Mouse (Mus musculus): Measurements from ENCODE around the gene Lrrc59.

The Lrrc59 gene

DNA sequence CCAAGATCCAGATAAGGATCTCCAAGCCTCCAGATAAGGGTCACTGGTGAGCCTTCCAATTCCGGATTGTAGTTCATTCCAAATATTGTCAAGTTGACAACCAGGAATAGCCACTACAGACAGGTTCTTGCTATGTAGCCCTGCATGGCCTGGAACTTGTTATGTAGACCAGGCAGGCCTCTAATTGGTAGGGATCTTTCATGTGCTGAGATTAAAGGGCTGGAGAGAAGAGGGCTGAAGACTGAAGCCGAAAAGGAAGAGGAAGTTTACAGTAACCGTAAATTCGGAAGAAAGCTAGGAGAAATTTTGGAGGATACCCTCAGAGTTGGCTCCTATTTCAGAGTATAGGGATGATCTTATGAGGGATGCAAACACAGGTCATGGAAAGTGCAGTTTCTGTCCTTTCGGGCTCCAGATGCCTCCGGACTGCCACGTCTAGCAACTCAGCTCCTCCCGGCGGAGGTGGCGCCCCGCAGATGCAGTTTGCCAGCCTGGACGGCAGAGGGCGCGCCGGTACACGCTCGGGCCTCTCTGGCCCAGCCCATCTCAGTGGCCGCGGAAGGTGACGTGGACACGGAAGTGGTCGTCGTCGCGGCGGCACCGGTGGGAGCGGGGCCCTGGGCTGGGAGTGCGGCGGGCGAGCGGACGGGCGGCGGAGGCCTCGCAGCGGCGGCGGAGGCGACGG, at the start of gene Lrrc59:
Gene Lrrc59, plus strand, starts transcription at position 569 of the 685 bp plus-strand sequence.
- peak; percentile 97 to 98 for DNase-seq

DNA sequence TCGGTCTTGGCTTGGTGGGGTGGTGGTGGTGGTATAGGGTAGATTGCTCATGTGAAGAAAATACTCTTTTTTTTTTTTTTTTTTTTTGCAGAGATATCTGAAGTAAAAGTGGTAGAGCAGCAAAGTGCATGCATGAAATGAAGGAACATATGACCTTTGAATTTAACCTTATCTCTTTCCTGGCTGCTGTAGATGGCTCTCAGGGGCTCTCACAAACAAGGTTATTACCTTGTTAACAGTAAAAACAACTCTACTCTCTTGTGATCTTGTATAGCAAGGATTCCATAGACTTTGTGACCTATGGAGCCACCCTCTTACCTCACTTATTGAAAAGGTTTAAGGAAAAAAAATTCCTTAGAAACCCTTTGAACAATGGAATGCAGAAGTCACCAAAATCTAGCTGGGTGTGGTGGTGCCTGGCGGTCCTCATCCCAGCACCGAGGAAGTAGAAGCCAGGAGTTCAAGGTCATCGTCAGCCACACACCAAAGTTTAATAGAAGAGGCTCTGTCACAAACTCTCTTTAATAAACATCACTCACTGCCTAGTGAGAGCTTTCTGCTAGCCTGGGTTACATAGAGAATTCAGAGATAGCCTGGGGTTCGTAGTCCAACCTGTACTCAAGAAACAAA, 49.3 kb upstream of the Lrrc59 start:
- DNase-seq = no peak

DNA sequence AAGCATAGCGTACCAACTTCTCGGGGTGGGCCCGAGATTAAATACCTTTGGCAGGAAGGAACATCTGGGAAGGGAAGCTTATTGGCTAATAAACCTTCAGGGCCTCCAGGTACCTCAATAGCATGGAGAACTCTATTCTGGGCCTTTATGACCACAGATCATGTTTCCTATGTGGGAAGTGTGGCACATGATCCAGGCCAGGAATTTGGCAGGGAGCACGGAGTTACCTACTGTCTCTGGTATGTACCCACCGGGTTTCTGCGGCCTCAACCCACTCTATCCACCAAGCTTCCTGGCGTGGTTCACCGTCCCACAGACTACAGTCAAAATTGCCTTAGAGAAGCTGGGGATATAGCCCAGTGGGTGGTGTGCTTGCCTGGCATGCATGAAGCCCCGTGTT, 44.5 kb upstream of the Lrrc59 start:
- DNase-seq = no peak

DNA sequence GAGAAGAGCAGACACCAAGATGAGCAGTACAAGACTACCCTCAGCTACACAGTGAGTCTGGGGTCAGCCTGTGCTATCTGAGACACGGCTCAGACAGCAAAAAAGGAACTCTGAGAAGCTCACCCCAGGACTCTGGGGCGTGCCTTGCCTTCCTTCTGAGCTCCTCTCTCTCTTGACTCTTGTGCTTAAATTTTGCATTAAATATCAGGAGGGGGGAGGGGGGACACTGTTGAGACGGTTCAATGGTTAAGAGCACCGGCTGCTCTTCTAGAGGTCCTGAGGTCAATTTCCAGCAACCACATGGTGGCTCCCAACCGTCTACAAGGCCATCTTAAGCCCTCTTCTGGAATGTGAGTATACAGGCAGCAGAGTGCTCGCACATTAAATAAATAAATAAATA, 42.1 kb upstream of the Lrrc59 start:
- DNase-seq = no peak

DNA sequence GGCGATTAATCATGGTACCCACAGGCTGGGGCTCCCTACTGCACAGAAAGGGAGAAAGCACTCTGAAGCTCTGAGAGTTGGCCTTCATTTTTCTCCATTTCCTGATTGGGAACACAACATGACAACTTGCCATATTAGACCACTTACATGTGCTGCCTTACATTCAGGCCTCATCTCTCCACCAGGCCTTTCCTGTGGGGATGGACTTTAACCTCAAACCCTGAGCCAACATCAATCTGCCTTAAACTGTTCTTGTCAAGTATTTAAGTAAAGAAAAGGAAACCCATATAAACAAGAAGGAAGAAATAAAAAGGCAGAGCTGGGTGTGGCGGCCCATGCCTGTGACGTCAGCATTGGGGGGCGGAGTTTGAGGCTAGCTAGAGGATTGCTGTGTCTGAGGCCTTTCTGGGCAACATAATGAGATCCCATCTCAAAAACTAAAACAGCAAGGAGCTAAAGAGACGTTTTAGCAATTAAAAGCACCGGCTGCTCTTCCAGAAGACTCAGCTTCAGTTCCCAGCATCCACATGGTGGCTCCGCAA, 33.2 kb upstream of the Lrrc59 start:
- DNase-seq = no peak

DNA sequence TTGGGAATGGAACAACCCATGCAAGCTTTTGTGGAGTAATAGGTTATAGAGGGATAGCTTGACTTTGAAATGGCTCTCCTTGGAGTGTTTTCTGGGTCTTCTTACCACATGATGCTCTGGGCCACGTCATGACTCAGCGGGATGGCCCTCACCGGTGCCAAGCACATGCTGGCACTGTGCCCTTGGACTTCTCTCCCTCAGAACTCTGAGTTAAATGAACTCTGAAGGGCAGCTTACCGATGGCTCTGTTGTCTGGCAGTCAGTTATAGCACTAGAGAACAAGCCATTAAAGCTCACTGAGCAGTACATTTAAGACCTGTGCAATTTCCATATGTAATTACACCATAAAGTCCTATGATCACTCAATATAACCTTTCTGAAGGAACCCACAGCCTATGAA, 32.2 kb upstream of the Lrrc59 start:
- DNase-seq = peak; percentile 54 to 56

DNA sequence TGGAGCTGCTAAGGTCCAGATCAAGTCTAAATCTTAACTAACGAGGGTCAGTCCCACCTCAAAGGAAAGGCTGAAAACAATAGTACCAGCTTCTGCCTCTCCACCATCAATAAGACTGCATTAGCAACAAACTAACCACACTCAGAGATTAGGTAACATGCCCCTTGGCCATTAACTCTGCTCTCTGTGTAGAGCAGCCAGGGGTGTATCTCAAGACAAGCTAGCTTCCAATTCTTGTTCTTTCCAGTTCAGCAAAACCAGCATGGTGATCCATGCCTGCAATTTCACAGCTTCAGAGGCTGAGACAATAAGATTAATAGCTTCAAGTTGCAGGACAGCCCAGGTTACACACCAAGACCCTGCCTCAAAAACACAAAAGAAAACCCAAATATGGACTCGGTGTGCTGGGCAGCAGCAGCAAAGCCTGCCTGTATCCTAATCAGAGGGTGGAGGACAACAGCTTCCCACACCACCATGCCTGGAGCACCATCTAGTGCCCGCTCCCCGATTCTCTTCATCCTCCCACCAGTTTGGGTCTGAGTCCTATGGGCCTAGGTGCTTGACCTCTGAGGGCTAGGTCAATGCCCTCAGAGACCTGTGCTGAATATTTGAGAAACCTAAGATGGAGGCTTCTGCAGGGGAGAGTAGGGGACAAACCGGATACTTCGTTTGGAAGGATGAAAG, 31.0 kb upstream of the Lrrc59 start:
- DNase-seq = no peak

DNA sequence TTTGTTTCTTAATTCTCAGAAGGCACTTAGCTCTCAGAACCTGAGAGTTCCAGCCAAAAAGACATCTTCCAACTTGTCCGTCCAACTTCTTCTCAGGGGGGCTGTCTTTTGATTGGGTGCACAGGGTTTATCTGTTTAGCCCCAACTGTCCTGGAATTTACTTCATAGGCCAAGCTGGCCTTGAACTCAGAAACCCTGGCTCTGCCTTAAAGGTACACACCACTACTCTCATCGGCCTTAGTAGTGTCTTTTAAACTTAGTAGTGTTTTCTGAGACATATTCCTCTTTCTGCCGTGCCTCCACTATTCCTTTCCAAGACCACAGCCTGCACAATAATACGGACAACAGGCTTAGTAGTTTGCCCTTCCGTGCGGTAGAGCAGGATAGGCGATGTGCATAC, 29.1 kb upstream of the Lrrc59 start:
- DNase-seq = no peak

DNA sequence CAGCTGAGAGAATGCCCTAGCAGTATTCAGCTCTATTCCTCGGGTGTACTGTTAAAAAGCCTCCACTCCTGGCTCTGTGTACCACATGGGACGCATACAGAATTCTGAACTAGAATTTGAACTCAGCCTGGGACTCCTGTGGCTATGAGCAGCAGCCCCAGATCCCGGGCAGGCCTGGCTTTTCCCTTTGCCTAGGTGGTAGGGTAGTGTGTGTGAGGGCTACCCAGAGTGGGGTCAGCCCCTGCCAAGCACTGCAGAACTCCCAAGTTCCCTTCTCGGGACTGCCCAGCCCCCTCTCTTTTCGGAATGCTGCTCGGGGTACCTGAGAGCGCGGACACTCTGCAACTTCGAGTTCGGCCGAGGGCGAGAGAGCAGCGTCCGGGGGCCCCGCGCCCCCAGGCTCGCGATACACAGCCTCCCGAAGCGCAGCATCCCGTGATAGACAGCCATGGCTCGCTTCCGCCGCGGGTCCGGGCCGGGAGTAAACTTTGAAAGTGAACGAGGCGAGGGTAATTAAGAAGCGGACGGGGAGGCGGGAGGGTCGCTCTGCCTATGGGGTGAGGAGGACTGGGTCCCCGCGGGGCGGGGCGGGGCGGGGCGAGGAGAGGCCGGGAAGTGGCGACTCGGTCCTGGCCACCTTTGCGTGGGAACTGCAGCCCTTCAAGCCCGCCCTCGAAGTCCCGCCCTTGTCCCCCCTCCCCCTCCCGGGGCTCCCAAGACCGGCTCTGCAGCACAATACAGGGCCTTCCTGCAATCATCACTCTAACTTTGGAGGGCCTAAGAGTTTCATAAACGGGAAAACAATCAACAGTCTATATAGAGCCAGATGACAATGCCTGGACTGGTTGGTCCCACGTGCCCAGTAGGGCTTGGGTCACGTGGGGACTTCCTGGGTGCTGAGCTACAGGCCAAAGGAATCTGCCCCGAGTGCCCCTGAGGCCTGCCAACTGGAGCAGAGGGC, 28.0 kb upstream of the Lrrc59 start, which contains the start of gene Acsf2:
Gene Acsf2, minus strand, starts transcription at position 551 of the 961 bp plus-strand sequence.
- peak; percentile 63 to 77 for DNase-seq

DNA sequence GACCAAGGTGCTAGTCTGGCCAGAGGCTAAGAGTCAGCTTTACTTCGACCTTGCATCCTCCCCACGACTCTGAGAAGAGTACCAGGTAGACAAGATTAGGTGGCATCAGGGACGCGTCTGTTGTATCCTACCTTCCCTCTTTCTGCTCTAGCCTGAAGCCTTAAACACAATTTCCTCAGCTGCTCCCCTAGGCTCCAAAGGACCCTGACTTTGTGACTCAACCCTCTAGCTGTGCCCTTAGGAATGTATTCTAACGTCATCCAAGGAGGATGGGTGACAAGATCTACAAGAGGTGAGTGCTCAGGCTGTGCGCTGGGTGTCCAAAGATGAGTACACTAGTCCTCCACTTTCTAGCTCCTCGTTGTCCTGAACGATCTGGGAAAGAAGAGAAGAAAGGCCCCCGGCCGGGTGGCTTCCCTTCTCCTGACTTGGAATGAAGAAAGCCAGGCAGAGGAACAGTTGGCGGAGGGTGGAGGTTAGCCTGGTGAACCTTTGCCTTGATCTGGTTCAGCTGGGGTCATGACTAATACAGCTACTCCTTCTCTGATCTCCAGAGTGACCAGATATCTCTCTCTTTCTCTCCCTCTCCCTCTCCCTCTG, 27.1 kb upstream of the Lrrc59 start:
- DNase-seq = no peak

DNA sequence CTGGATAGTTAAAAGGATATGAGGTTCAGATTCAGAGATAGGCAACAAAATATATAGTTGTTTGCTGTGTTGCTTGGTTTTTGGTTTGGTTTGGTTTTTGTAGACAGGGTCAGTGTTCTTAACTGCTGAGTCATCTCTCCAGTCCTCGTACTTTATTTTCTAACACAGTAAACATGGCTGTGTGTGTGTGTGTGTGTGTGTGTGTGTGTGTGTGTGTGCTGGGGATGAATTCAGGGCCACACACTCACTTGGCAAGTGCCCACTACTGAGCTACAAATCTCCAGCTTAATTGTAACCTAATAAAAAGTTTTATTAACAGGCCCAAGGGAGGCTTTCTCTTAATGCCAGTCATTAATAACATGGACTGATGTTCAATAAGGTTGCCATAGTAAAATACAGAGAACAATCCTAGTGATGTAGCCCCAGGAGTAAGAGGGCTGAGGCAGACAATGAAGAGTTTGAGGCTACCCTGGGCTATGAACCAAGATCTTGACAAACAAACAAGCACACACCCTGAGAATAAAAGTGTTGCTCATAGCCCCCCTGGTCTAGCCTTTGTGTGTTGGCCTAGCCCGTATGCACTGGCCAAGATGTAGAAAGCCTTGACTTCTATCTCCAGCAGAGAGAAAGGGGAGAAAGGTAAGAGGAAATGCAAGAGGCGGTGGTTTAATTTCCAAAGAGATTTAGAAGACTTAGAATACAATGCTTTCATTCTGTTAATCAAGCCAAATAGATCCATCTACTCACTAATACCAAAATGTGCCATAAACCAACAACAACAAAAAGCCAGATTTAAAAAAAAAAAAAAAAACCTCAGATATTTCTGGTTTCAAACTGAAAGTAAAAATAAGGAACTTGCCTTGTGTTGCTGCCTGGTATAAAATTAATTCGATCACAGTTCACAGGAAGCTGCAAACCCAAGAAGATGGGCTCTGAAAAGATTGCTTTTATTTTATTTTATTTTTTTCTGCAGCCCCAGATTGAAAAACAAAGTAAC, 18.5 kb upstream of the Lrrc59 start:
- DNase-seq = no peak

DNA sequence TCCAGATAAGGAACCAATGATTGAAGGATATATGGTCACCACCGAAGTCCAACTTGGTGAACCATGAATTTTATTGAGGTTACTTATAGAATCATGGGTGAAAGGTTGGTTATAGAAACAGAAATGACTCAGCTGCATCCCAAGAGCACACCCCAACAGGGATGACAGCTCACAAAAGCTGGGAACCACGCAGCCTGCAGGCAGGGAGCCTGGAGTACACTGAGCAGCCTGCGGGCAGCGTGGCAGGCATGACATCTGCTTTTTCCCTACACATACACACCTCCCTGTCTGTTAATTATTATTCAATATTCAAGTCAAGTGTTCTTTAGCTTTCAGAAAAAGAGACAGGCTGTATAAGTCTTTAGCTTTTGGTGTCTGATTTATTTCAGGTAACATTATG, 15.0 kb upstream of the Lrrc59 start:
- DNase-seq = no peak

DNA sequence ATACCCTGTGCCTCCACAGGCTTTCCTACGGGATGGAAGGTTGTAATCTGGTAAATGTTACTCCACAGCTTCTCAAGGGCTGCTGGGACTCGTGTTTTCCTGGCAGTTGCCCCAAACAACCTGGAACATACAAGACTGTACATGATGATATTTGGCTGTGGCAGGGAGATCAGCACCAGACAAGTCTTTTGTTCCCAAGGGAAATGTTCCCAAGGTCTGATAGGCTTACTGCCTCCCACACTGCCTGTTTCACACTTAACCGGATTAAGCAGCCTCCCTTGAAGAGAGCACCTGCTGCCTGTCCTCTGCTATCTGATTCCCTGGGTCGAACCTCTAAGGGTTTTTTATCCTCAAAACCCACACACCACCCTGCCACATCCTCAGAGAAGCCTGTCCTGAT, 14.1 kb upstream of the Lrrc59 start:
- DNase-seq = no peak

DNA sequence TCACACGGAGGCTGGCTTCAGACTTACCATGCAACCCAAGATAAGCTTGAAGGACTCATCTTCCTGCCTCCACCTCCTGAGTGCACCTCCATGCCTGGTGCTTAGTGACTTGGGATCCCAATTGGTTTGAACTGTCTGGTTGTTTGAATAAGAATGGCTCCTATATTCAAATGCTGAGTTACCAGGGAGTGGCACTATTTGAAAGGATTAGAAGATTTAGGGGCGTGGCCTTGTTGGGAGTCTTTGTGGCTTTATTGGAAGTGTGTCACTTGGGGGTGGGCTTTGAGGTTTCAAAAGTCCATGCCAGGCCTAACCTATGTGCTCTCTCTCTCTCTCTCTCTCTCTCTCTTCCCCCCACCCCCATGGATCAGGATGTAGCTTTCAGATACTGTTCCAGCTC, 11.9 kb upstream of the Lrrc59 start:
- DNase-seq = no peak

DNA sequence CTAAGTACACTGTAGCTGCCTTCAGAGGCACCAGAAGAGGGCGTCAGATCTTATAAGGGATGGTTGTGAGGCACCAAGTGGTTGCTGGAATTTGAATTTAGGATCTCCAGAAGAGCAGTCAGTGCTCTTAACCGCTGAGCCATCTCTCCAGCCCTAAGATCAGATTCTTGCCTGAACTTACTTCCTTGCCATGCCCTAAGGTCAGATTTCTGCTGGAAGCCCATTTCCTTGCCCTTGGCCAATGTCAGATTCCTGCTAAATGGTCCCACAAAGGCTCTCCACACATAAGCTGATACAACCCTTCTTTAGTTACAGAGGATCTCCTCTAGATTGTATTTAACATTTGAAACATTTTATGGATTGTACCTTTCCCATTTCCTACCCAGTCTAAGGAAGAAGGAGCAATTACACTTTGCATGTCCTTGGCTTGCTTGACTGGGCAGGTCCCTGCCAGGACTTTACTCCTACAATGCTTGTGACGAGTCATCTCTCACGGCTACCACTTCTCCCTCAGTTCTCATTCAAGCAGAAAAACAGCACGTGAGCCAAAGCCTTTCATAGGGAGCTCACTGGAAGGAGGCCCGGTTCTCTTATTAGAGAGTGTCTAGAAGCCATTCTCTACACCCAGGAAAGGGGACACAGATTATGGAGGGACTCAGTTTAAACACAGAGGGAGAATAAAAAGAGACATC, 8.7 kb upstream of the Lrrc59 start:
- DNase-seq = peak; percentile 17 to 22

DNA sequence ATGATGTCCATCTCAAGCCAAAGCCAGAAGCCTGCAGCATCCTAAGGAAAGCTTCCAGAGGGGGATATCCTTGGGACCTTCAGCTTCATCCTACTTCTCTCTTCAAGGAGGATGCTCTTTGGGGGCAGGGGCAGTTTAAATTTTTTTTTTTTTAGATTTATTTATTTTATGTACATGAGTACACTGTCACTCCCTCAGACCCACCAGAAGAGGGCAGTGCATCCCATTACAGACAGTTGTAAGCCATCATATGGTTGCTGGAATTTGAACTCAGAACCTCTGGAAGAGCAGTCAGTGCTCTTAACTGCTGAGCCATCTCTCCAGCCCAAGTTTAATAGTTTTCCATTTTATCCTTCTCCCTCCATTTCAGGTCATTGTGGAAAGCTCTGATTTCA, 8.1 kb upstream of the Lrrc59 start:
- no peak for DNase-seq

DNA sequence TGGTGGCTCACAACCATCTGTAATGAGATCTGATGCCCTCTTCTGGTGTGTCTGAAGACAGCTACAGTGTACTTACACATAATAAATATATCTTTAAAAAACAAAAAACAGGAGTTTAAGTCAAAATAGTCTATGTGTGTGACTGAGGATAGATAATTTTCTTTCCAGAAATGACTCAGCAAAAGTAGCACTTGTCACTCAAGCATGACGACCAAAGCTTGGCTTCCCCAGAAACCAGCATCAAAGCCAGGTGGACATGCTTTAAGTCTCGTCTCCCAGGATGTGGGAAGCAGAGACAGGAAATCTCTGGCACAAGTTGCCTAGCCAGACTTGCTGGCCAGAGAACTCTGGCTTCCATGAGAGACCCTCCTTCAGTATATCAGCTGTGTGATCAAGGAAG, 7.4 kb upstream of the Lrrc59 start:
- DNase-seq = no peak

DNA sequence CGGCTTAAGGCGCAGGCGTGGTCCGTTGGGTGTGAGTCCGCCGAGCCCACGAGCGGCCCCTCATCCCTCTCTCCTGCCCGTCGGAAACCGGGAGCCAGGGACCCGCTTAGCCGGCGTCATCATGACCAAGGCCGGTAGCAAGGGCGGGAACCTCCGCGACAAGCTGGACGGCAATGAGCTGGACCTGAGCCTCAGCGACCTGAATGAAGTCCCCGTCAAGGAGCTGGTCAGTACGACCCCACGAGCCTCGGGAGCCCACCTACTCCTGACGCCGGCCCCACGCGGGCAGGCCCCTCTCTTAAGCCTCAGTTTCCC, 274 bp downstream of the Lrrc59 start:
- no peak for DNase-seq

DNA sequence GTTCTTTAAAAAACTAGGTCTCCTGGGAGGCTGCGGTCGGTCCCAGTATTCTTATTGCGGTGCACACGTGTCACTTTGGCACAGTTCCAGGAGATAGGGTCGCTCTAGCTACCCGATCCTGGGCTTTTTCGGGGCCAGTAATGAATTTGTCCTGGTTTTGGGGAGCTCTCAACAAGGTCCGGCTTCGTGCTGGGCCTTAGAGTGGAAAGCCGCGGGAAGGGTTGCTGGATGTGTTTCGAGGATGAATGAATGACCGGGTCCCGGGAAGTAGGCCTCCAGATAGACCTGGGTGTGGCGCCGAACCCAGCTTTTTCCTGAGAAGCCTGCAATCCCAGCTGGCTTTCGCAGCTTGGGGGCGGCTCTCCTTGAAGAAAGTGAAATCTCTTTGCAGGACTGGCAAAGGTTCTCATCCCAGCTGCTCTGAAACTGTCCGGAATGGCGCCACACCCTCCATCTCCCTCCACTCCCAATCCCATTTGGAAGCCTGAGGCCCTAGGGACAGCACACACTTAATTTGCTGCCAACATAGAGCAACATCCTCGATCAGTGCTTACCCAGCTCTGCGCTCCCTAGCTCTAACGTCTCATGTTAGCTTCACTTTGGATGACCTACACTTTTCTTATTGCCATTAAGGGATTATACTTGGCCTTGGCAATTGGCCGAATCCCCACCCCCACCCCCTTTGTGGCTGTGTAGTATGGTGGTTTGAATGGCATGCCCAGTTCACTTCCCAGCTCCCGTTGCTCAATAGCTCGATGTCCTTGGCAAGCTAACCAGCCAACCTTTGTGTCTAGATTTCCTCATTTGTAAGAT, 838 bp downstream of the Lrrc59 start:
- peak; percentile 46 to 69 for DNase-seq

DNA sequence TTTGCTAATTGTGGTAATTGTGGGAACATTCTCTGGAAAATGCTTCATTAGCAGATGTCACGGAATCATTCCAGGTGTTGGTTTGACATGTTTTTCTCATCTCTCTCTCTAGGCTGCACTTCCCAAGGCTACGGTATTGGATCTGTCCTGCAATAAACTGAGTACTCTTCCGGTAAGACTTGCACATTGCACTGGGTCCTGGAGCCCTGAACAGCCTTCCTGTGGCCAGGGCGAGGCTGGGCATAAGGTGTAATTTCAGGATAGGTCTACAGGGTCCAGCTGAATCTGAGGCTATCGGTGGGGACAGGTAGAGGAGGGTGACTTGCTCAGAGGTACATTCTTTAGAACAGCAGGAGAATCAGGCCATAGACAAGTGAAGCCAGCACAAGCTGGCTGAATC, 2.4 kb downstream of the Lrrc59 start:
- no peak for DNase-seq

Data from cerebellum, postnatal 10 days (tissue).